Mouse (Mus musculus): ENCODE results near the gene 4930522L14Rik. TPM values are rescaled to one million over a fixed set of nuclear protein-coding genes. Genes with fewer than 3 reads are reported as not detected.

4930522L14Rik gene
- 0.26 TPM in 1 of 2 replicates, not detected in the other for polyA plus RNA-seq (2012; rRNA removed; ENCODE audit: low replicate concordance)

GRCm38 (mm10) chr5:109751391-109752071, at the start of gene 4930522L14Rik:
4930522L14Rik (minus strand) TSS chr5:109751886.

DNA sequence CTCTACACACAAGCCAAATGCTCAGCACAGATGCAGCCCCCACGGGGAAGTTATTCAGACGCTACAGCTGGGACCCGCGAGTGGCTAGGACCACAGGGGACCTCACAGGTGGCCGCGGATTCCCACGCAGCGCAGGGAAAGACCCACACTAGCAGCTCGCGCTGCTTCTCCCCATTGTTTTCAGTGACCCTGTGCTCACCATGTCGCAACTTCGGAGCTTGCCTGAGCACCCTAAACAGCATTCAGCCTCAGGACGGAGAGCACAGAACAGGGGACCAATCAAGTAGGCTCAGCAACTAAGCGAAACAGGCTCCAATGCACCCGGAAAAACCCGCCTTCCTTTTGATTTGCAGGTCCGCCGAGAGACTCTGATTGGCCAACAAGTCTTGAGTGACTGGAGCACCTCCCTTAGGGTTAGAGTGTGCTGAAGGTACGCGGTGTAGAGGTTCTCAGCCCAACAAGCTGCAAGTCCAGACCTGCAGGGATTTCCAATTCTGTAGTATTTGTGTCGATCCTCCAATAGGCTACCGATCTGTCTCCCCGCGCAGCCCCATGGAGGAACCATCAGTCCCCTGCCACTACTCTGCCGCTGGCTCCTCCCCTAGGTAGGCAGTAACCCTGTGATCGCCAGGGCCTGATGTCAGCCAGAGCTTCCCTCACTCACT, 61.0 kb downstream of the 4930522L14Rik start, which contains the start of gene 5430403G16Rik:
TSS of gene 5430403G16Rik (minus strand) at position 505 of the 665 bp plus-strand sequence.

Other genes starting within 250 kb of the 4930522L14Rik start
- 16.7 and 46.7 TPM in 2 replicates for gene Crlf2, start 192.9 kb downstream of the 4930522L14Rik start, polyA plus RNA-seq (2012; rRNA removed; ENCODE audit: low replicate concordance)
- gene 5430403G16Rik, start 60.8 kb downstream of the 4930522L14Rik start, polyA plus RNA-seq (2012; rRNA removed; ENCODE audit: low replicate concordance), result not detected in 2 replicates
- 0.06 and 0.30 TPM in 2 replicates for gene Gm15446, start 171.5 kb upstream of the 4930522L14Rik start, polyA plus RNA-seq (2012; rRNA removed; ENCODE audit: low replicate concordance)
- 0.19 and 0.23 TPM in 2 replicates for gene Zfp932, start 244.6 kb upstream of the 4930522L14Rik start, polyA plus RNA-seq (2012; rRNA removed; ENCODE audit: low replicate concordance)

Data from duodenum, adult 2 months (tissue).